Mouse (Mus musculus) forebrain, embryonic 16.5 days (tissue): Measurements from ENCODE around the gene Tgfb3. TPM values are rescaled to one million over a fixed set of nuclear protein-coding genes. Genes with fewer than 3 reads are reported as not detected.

Experiments used
- ATAC-seq: fragments of 200-750 bp; cut with Nextera tagmentation; 2 replicates; pipeline ENCODE4 v1.8.0; 2017; ENCODE audit warnings: mild to moderate bottlenecking, moderate library complexity
- H3K27ac ChIP-seq: fragments of 300-500 bp; sonication (generic); 2 replicates; pipeline ENCODE4 v1.5.1; 2014; ENCODE audit warnings: low read length, control low read depth
- H3K27me3 ChIP-seq: fragments of 300-500 bp; sonication (generic); replicated peaks from 2 replicates; pipeline ENCODE4 v1.6.1; 2014; ENCODE audit warnings: low read length; ENCODE audit not compliant: control insufficient read depth, insufficient read depth
- H3K36me3 ChIP-seq: fragments of 300-500 bp; sonication (generic); 2 replicates; pipeline ENCODE4 v1.6.1; 2014; ENCODE audit not compliant: control insufficient read depth, insufficient read depth
- H3K4me1 ChIP-seq: fragments of 300-500 bp; sonication (generic); replicated peaks from 2 replicates; pipeline ENCODE4 v1.6.1; 2014; ENCODE audit warnings: low read length; ENCODE audit not compliant: control insufficient read depth, insufficient read depth
- H3K4me2 ChIP-seq: fragments of 300-500 bp; sonication (generic); 2 replicates; pipeline ENCODE4 v1.6.1; 2014; ENCODE audit warnings: mild to moderate bottlenecking, low read length, control low read depth
- H3K4me3 ChIP-seq: fragments of 300-500 bp; sonication (generic); replicated peaks from 2 replicates; pipeline ENCODE4 v1.5.1; 2014; ENCODE audit warnings: mild to moderate bottlenecking, low read length, control low read depth
- H3K9ac ChIP-seq: fragments of 300-500 bp; sonication (generic); replicated peaks from 2 replicates; pipeline ENCODE4 v1.6.1; 2014; ENCODE audit warnings: low read depth, low read length, control low read depth
- H3K9me3 ChIP-seq: fragments of 300-500 bp; sonication (generic); 2 replicates; pipeline ENCODE4 v1.6.1; 2016; ENCODE audit warnings: low read length; ENCODE audit not compliant: control insufficient read depth
- WGBS: fragments of 180-500 bp; shearing (Covaris S2); extraction: QIAGEN DNeasy Blood & Tissue Kit; methylation state at CpG from one replicate; pipeline ENCODE4 v1.1.7; 2014; 5-methylcytosine and 5-hydroxymethylcytosine counted together
- polyA plus RNA-seq: library from polyadenylated mRNA; unstranded; fragments of >200 nt; fragmentation: Nextera tagmentation; extraction: Ambion mirVana; gene quantifications from 2 replicates; pipeline ENCODE4 v1.2.1, GENCODE M21; 2015

Tgfb3 gene
- 7.2 and 9.1 TPM in 2 replicates for polyA plus RNA-seq

DNA sequence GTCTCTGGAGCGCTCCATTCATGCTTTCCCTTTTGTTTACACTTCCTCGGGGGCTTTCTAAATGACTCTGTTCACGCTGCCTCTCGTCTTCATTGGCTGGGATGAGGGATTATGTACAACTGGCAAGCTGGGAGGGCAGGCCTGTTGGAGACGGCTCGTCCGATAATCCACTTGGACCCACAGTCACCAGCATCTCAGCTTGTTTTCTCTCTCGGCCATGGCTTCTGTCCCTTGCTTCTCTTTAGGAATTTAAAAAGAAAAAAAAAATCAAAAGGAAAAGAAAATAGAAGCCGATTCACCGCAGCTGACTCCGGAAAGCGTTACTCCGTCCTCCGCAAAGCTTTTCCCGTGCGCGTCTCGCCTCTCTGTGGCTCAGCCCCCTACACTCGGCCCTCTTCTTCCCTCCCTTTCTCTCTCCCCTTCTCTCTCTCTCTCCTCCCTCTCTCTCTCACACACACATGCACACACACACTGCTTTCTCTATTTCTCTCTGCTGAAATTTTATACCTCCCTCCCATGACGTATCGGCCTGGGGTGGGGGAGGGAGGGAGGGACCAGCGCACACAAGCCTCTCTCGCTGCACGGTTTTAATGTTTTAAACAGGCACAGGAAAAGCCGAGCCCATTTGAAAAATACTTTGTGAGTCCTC lies at the start of gene Tgfb3:
Tgfb3 (minus strand) TSS at position 489 of the 649 bp plus-strand sequence.
- Histone ChIP-seq H3K9ac (peak within 1 kb of the TSS; percentile 63), H3K4me3 (peak within 1 kb of the TSS; percentile 60), H3K27ac (peak within 1 kb of the TSS; percentile 64), H3K27me3 (no peaks in the 10 kb centered on the region), H3K36me3 (no peaks in the 10 kb centered on the region), H3K4me2 (peak within 1 kb of the TSS; percentile 98), H3K9me3 (no peaks in the 10 kb centered on the region), H3K4me1 (peaks cover 38% of the 10 kb centered on the region)
- peak; percentile 72 for ATAC-seq
- under 1% methylated on average over 25 of the region's 25 CpGs for WGBS

DNA sequence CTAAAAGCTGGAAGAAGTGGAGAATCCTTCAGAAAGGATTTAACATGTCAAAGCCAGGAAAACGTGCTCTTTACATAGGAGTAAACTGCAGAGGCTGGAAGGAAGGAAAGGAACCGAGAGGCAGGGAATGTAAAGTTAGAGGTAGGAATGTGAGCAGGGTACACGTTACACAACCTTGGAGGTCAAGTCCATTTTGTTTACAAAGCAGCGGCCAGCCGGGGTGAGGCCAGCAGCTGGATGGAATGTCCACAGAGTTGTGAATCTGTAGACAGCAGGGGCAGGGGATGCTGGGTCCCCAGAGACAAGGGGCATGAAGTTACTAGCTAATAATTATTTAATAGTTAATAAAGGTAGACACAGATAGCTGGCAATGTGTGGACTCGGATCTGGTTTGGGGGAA lies 49.3 kb upstream of the Tgfb3 start:
- no peak for ATAC-seq
- H3K27me3 ChIP-seq = no peaks in the 10 kb centered on the region
- no peaks in the 10 kb centered on the region for H3K36me3 ChIP-seq
- no peaks in the 10 kb centered on the region for H3K4me1 ChIP-seq
- no peak overlapping the region for H3K9ac ChIP-seq
- 78% methylated on average over 6 of the region's 6 CpGs for WGBS
- H3K4me2 ChIP-seq = no peak overlapping the region
- no peak overlapping the region for H3K27ac ChIP-seq
- no peak overlapping the region for H3K4me3 ChIP-seq
- H3K9me3 ChIP-seq = no peaks in the 10 kb centered on the region

DNA sequence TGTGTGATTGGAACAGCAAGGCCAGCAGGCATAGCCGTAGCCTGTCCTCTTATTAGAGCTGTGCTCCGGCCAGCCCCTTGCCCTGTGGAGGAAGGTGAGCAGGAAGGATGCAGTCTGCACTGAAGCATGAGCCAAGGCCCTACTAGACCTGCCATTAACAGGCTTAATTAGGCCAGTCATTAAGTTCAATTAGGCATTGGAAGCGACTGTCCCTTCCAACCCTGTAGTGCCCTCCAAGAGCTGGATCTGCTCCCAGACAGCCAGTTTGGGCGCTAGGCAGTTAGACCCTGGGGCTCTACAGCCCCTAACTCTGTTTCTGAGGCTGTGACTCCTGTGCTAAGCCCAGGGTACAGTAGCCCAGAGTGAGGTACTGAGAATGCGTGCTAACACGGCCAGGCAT lies 45.2 kb upstream of the Tgfb3 start:
- Histone ChIP-seq H3K4me3 (no peak overlapping the region), H3K9ac (no peak overlapping the region), H3K36me3 (no peaks in the 10 kb centered on the region), H3K27me3 (no peaks in the 10 kb centered on the region), H3K4me2 (no peak overlapping the region), H3K27ac (no peak overlapping the region), H3K9me3 (no peaks in the 10 kb centered on the region), H3K4me1 (no peaks in the 10 kb centered on the region)
- ATAC-seq = peak; percentile 20; the same call in 1 of the 2 replicates
- WGBS = 62% methylated on average over 6 of the region's 6 CpGs

DNA sequence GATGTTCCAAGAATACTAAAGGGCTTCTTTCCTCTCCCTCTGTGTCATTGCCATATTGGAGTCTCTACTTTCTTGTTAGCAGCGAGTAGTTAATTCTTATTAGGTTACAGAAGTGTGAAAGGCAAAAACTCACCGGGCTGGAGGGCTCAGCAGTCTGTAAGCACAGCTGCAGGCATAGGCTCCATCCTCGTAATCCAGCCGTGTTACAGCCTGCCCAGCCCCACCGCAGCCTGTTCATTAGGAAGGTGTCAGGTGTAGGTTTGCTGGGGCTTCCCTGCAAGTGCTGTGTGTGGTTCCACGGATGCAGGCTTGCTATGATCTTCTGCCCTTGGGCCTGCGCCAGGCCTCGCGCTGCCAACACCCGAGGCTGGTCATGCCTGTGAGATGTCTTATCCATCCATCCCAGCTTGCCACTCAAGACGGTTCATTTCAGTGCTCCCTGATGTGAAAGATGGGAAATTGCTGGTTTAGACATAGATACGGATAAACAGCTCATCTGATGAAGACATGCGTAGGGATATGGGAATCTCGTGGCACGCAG lies 37.5 kb upstream of the Tgfb3 start:
- H3K4me2 ChIP-seq = no peak overlapping the region
- H3K4me1 ChIP-seq = no peaks in the 10 kb centered on the region
- no peak overlapping the region for H3K27ac ChIP-seq
- no peak for ATAC-seq
- H3K9ac ChIP-seq = no peak overlapping the region
- no peaks in the 10 kb centered on the region for H3K36me3 ChIP-seq
- WGBS = 80% methylated on average over 15 of the region's 15 CpGs
- no peaks in the 10 kb centered on the region for H3K27me3 ChIP-seq
- no peak overlapping the region for H3K4me3 ChIP-seq
- H3K9me3 ChIP-seq = no peaks in the 10 kb centered on the region

DNA sequence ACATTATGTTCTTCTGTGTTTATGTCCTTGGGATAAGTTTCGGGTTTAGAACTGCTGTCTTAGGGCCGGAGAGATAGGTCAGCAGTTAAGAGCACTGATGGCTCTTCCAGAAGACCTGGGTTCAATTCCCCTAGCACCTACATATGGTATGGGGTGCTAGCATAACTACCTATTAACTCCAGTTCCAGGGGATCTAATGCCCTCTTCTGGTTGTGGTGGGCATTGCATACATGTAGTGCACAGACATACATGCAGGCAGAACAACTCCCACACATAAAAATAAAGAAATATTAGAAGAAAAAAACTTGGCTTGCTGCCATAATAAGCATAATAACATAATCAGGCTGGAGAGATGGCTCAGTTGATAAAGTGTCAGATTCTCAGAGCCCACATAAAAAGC lies 31.8 kb upstream of the Tgfb3 start:
- no peak overlapping the region for H3K4me2 ChIP-seq
- no peak overlapping the region for H3K27ac ChIP-seq
- no peaks in the 10 kb centered on the region for H3K27me3 ChIP-seq
- WGBS = 90% methylated on average over 2 of the region's 2 CpGs
- H3K4me1 ChIP-seq = no peaks in the 10 kb centered on the region; the same call in 1 of the 2 replicates
- H3K4me3 ChIP-seq = no peak overlapping the region
- H3K36me3 ChIP-seq = no peaks in the 10 kb centered on the region
- no peaks in the 10 kb centered on the region for H3K9me3 ChIP-seq
- no peak for ATAC-seq
- H3K9ac ChIP-seq = no peak overlapping the region

DNA sequence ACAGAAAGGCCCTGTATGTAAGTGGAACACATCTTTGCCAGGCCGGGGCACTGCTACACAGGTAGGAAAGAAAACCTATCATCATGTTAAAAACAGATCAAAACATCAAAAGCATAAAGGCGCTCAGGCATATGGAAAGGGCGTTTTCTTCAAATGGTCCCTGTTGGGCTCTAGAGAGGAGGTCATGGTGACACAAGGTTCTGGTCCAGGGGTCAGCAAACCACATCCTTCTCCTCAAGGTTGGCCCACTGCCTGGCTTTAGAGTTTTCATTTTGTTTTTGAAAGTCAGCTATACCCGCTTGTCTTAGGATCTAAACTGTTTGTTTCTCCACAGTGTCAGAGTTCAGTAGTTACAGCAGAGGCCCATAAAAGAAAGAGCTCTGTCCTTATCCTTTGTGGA lies 30.7 kb upstream of the Tgfb3 start:
- no peak for ATAC-seq
- H3K4me2 ChIP-seq = no peak overlapping the region
- no peak overlapping the region for H3K4me3 ChIP-seq
- WGBS = 86% methylated on average over 4 of the region's 4 CpGs
- H3K27me3 ChIP-seq = no peaks in the 10 kb centered on the region
- no peak overlapping the region for H3K9ac ChIP-seq
- H3K36me3 ChIP-seq = no peaks in the 10 kb centered on the region
- H3K4me1 ChIP-seq = no peaks in the 10 kb centered on the region; the same call in 1 of the 2 replicates
- no peak overlapping the region for H3K27ac ChIP-seq
- H3K9me3 ChIP-seq = no peaks in the 10 kb centered on the region

DNA sequence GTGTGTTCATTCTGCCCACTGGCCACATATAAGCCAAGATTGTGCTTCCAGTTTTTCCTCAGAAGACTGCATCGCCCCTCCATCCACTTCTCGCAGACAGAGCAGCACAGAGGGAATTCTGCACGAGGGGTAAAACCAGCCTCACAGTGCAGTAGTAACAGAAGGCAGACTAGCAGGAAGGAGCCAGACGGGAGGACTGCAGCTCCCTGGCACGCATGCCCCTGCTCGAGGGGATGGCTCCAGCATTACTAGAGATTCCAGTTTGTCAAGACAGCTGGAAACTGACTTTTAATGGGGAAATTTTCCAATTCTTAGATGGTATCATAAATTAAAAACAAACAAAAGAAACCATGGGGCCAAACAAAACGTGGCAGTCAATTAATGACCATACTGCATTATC lies 28.8 kb upstream of the Tgfb3 start:
- WGBS = 63% methylated on average over 7 of the region's 7 CpGs
- peak; percentile 77 for ATAC-seq
- Histone ChIP-seq H3K9ac (no peak overlapping the region; the same call in 1 of the 2 replicates), H3K27me3 (no peaks in the 10 kb centered on the region), H3K9me3 (no peaks in the 10 kb centered on the region), H3K36me3 (no peaks in the 10 kb centered on the region), H3K4me3 (no peak overlapping the region), H3K27ac (no peak overlapping the region), H3K4me2 (no peak overlapping the region), H3K4me1 (peaks cover 11% of the 10 kb centered on the region)

DNA sequence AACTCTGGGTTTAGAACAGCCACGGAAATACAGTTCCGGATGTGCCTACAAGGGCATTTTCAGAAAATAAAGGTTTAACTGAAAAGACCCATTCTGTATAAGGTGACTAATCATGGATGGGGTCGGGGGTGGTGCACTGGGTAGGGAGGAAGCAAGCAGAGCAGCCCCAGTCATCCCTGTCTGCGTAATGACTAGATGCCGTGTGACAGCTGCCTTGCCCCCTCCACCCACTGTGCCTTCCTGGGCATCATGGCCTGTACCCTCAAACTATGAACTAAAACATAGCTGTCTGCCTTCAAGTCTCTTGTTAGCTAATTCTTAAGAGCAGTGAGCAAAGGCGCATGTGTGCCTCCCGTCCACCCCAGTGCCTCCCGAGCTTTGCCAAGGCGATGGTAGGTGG lies 27.2 kb upstream of the Tgfb3 start:
- Histone ChIP-seq H3K9me3 (no peaks in the 10 kb centered on the region), H3K9ac (no peak overlapping the region), H3K36me3 (no peaks in the 10 kb centered on the region), H3K27ac (no peak overlapping the region), H3K4me2 (no peak overlapping the region), H3K4me3 (no peak overlapping the region), H3K4me1 (peaks cover 11% of the 10 kb centered on the region), H3K27me3 (no peaks in the 10 kb centered on the region)
- ATAC-seq = no peak
- 90% methylated on average over 9 of the region's 9 CpGs for WGBS

DNA sequence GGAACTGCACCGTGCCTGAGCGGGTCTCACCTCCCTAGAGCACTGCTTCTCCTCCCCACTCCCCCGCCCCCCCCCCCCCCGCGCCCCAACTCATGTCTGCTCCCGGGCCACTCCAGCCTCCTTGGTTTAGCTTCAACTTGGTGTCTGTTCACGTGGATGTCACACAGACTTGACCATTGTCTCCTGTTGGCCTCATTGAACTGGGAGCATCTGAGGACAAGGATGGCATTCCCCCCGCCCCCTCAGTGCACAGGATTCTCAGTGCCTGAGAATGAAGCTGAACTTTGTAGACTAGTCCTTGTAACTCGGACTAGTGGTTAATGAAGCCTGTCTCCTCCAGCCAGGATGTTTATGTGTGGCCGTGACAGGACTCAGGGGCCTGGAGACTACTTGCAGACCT lies 26.7 kb upstream of the Tgfb3 start:
- H3K4me3 ChIP-seq = no peak overlapping the region
- no peak overlapping the region for H3K4me2 ChIP-seq
- H3K27me3 ChIP-seq = no peaks in the 10 kb centered on the region
- H3K9ac ChIP-seq = no peak overlapping the region
- H3K27ac ChIP-seq = no peak overlapping the region
- no peaks in the 10 kb centered on the region for H3K9me3 ChIP-seq
- ATAC-seq = no peak
- no peaks in the 10 kb centered on the region for H3K36me3 ChIP-seq
- 79% methylated on average over 8 of the region's 10 CpGs for WGBS
- peaks cover 11% of the 10 kb centered on the region for H3K4me1 ChIP-seq
